Mouse (Mus musculus) layer of hippocampus, postnatal 14 days (tissue): ENCODE results near the gene Ank2. TPM values are rescaled to one million over a fixed set of nuclear protein-coding genes. Genes with fewer than 3 reads are reported as not detected.
A peak's percentile ranks its signal among the peaks of the same experiment; 100 is the strongest.

Source experiments
- DNase-seq, 2 experiments: peaks; one replicate each; pipeline ENCODE4 v3.0.0; 2021 to 2022; ENCODE audit warnings: low spot score in 2 of 2, mixed read lengths in 1 of 2
- long read RNA-seq, 2 experiments: library from polyadenylated mRNA; stranded (forward); transcript quantifications; one replicate each; pipeline ENCODE4 v2.0.0; 2021
- total RNA-seq, 2 experiments: library from RNA; stranded (reverse); gene quantifications; 2 replicates each; pipeline ENCODE4 v1.2.3; 2021

Gene Ank2
- total RNA-seq: 100 to 1,000 TPM; 837 to 918 TPM
- long read RNA-seq, experiment 1, full-length matches to known transcripts: 28 of 72 reads
- long read RNA-seq, experiment 1, partial matches to known transcripts: 28 of 72 reads
- long read RNA-seq, experiment 1, other reads (novel, unspliced or antisense): 16 of 72 reads
- long read RNA-seq, experiment 2, full-length matches to known transcripts: 38 of 78 reads
- long read RNA-seq, experiment 2, partial matches to known transcripts: 23 of 78 reads
- long read RNA-seq, experiment 2, other reads (novel, unspliced or antisense): 17 of 78 reads

- peak; percentile 41 to 56 for DNase-seq
These were observed at the start of gene Ank2 for GRCm38 (mm10) chr3:127498742-127499400. Gene Ank2 (minus strand): TSS chr3:127499350.

GRCm38 (mm10) chr3:127547882-127548281, 48.7 kb upstream of the Ank2 start:
- no peak for DNase-seq

- DNase-seq: no peak
These were observed 45.5 kb upstream of the Ank2 start for GRCm38 (mm10) chr3:127544610-127545121.

GRCm38 (mm10) chr3:127543976-127544375, 44.8 kb upstream of the Ank2 start:
- no peak for DNase-seq

- no peak for DNase-seq
These were observed 40.0 kb upstream of the Ank2 start for GRCm38 (mm10) chr3:127539193-127539592.

GRCm38 (mm10) chr3:127530293-127530692, 31.1 kb upstream of the Ank2 start:
- DNase-seq: no peak

- DNase-seq: no peak
These were observed 30.7 kb upstream of the Ank2 start for GRCm38 (mm10) chr3:127529824-127530223.

- no peak for DNase-seq
These were observed 30.1 kb upstream of the Ank2 start for GRCm38 (mm10) chr3:127529210-127529609.

GRCm38 (mm10) chr3:127527465-127528034, 28.4 kb upstream of the Ank2 start:
- peak in 1 of 2 experiments; percentile 61 for DNase-seq

- no peak for DNase-seq
These were observed 26.2 kb upstream of the Ank2 start for GRCm38 (mm10) chr3:127525188-127525819.

- no peak for DNase-seq
These were observed 22.0 kb upstream of the Ank2 start for GRCm38 (mm10) chr3:127521156-127521555.

- no peak for DNase-seq
These were observed 21.1 kb upstream of the Ank2 start for GRCm38 (mm10) chr3:127520300-127520699.

- DNase-seq: no peak
These were observed 16.1 kb upstream of the Ank2 start for GRCm38 (mm10) chr3:127515251-127515650.

GRCm38 (mm10) chr3:127513699-127514098, 14.5 kb upstream of the Ank2 start:
- no peak for DNase-seq

- no peak for DNase-seq
These were observed 13.7 kb upstream of the Ank2 start for GRCm38 (mm10) chr3:127512794-127513335.

GRCm38 (mm10) chr3:127511786-127512746, 12.9 kb upstream of the Ank2 start:
- peak in 1 of 2 experiments; percentile 24 for DNase-seq

GRCm38 (mm10) chr3:127507878-127508783, 9.0 kb upstream of the Ank2 start:
- no peak for DNase-seq

- DNase-seq: peak in 1 of 2 experiments; percentile 13
These were observed 881 bp downstream of the Ank2 start for GRCm38 (mm10) chr3:127498197-127498741.

GRCm38 (mm10) chr3:127492663-127493062, 6.5 kb downstream of the Ank2 start:
- DNase-seq: no peak
